Mouse (Mus musculus) layer of hippocampus, adult 8-10 months (tissue): Measurements from ENCODE around the gene Fam160a1. TPM values are rescaled to one million over a fixed set of nuclear protein-coding genes. Genes with fewer than 3 reads are reported as not detected.
A peak's percentile ranks its signal among the peaks of the same experiment; 100 is the strongest.

Experiments
- DNase-seq, 2 experiments: peaks; one replicate each; pipeline ENCODE4 v3.0.0; 2022; ENCODE audit warnings: low spot score in 2 of 2
- total RNA-seq, 4 experiments: library from RNA; stranded (reverse); gene quantifications; 2 replicates each; pipeline ENCODE4 v1.2.4; 2022

The Fam160a1 gene
- total RNA-seq, 4 experiments from 2014 or later = 8.0 to 11.8 (median 9.4) TPM

- DNase-seq = no peak
Measured at GRCm38 (mm10) chr3:85748863-85749262, 68.2 kb downstream of the Fam160a1 start.

- DNase-seq = no peak
Measured at GRCm38 (mm10) chr3:85746116-85746515, 71.0 kb downstream of the Fam160a1 start.

- no peak for DNase-seq
Measured at GRCm38 (mm10) chr3:85741767-85742166, 75.3 kb downstream of the Fam160a1 start.

- no peak for DNase-seq
Measured at GRCm38 (mm10) chr3:85738591-85738990, 78.5 kb downstream of the Fam160a1 start.

GRCm38 (mm10) chr3:85733939-85734729, 83.0 kb downstream of the Fam160a1 start:
- DNase-seq = no peak

GRCm38 (mm10) chr3:85727171-85727570, 89.9 kb downstream of the Fam160a1 start:
- no peak for DNase-seq

- no peak for DNase-seq
Measured at GRCm38 (mm10) chr3:85725971-85726370, 91.1 kb downstream of the Fam160a1 start.

GRCm38 (mm10) chr3:85725110-85725509, 92.0 kb downstream of the Fam160a1 start:
- no peak for DNase-seq

- DNase-seq = no peak
Measured at GRCm38 (mm10) chr3:85722581-85722980, 94.5 kb downstream of the Fam160a1 start.

- no peak for DNase-seq
Measured at GRCm38 (mm10) chr3:85715764-85716297, 101.3 kb downstream of the Fam160a1 start.

- no peak for DNase-seq
Measured at GRCm38 (mm10) chr3:85713936-85714709, 103.0 kb downstream of the Fam160a1 start.

GRCm38 (mm10) chr3:85710695-85711094, 106.4 kb downstream of the Fam160a1 start:
- no peak for DNase-seq

- peak; percentile 18 to 46 for DNase-seq
Measured at GRCm38 (mm10) chr3:85707421-85707820, 109.7 kb downstream of the Fam160a1 start.

- no peak for DNase-seq
Measured at GRCm38 (mm10) chr3:85703141-85703882, 113.8 kb downstream of the Fam160a1 start.

- DNase-seq = no peak
Measured at GRCm38 (mm10) chr3:85698496-85698895, 118.6 kb downstream of the Fam160a1 start.

- no peak for DNase-seq
Measured at GRCm38 (mm10) chr3:85695056-85695455, 122.0 kb downstream of the Fam160a1 start.

- DNase-seq = no peak
Measured at GRCm38 (mm10) chr3:85693013-85693412, 124.1 kb downstream of the Fam160a1 start.

- no peak for DNase-seq
Measured at GRCm38 (mm10) chr3:85691134-85691533, 126.0 kb downstream of the Fam160a1 start.

- no peak for DNase-seq
Measured at GRCm38 (mm10) chr3:85688341-85688740, 128.8 kb downstream of the Fam160a1 start.

GRCm38 (mm10) chr3:85685271-85685670, 131.8 kb downstream of the Fam160a1 start:
- DNase-seq = no peak

- DNase-seq = no peak
Measured at GRCm38 (mm10) chr3:85683618-85684017, 133.5 kb downstream of the Fam160a1 start.

- DNase-seq = no peak
Measured at GRCm38 (mm10) chr3:85681136-85681535, 136.0 kb downstream of the Fam160a1 start.
